Mouse (Mus musculus) E14TG2a.4 (cell line): ENCODE measurements around the gene Ntan1.

Experiments
- H3K27me3 ChIP-seq: 2 replicates; pipeline ENCODE4 v1.6.1; 2014; ENCODE audit warnings: low read length, control low read depth; ENCODE audit not compliant: insufficient read depth
- H3K36me3 ChIP-seq: 2 replicates; pipeline ENCODE4 v1.6.1; 2014; ENCODE audit warnings: low read length, control low read depth; ENCODE audit not compliant: insufficient read depth
- H3K4me1 ChIP-seq: replicated peaks from 2 replicates; pipeline ENCODE4 v1.6.1; 2014; ENCODE audit warnings: low read depth, low read length, control low read depth
- H3K4me3 ChIP-seq: replicated peaks from 2 replicates; pipeline ENCODE4 v1.5.1; 2014; ENCODE audit warnings: mild to moderate bottlenecking, low read length
- H3K9me3 ChIP-seq: 2 replicates; pipeline ENCODE4 v1.6.1; 2014; ENCODE audit warnings: low read length, control low read depth
- CTCF ChIP-seq: conservative IDR thresholded peaks from 2 replicates; pipeline ENCODE4 v1.5.1; 2014; ENCODE audit warnings: low read length
- NANOG ChIP-seq: IDR thresholded peaks from 2 replicates; pipeline ENCODE4 v1.6.1; 2014; ENCODE audit warnings: borderline replicate concordance, low read length, mixed read lengths
- POU5F1 ChIP-seq: IDR thresholded peaks from 2 replicates; pipeline ENCODE4 v1.6.1; 2014; ENCODE audit warnings: low read length, borderline replicate concordance

The Ntan1 gene

GRCm38 (mm10) chr16:13883094-13883774, 64.6 kb downstream of the Ntan1 start:
- no peaks in the 10 kb centered on the region for H3K27me3 ChIP-seq
- no peaks in the 10 kb centered on the region for H3K9me3 ChIP-seq
- peaks cover 19% of the 10 kb centered on the region for H3K36me3 ChIP-seq
- TF ChIP-seq POU5F1 (no peak), NANOG (no peak), CTCF (no peak)
- no peak overlapping the region for H3K4me3 ChIP-seq
- peaks cover 3% of the 10 kb centered on the region; the same call in 1 of the 2 replicates for H3K4me1 ChIP-seq
